Mouse (Mus musculus): ENCODE measurements around the gene Olfr763. TPM values are rescaled to one million over a fixed set of nuclear protein-coding genes. Genes with fewer than 3 reads are reported as not detected.

Olfr763 gene
- polyA plus RNA-seq (2014; fragmentation: Illumina TruSeq; extraction: RNeasy Lipid Tissue Mini Kit (QIAGEN cat#74804); ENCODE audit: low read depth, low replicate concordance) = not detected

GRCm38 (mm10) chr10:129010288-129010841 is at the start of gene Olfr763:
Olfr763 (plus strand) TSS chr10:129010791.

DNA sequence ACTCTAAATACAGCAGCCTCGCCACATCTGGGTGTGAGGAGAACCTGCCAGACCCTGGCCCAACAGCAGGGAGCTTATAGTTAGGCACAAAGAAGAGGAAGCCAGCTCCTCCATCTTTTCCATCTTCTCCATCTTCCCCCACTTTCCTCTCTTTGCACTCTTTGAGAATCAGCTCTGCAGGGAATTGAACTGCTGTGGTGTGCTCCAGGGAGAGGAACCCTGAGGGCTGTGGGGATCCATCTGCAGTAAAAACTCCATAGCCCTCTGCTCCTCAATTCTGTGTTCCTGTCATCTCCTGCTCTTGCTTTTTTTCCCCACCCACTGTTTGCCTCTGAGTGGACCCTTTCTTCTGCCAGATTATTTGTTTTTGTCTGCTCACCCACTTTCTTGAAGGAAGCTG is 21.5 kb upstream of the Olfr763 start, which contains the start of gene Olfr9:
Gene Olfr9, plus strand, starts transcription at position 301 of the 400 bp plus-strand sequence.

DNA sequence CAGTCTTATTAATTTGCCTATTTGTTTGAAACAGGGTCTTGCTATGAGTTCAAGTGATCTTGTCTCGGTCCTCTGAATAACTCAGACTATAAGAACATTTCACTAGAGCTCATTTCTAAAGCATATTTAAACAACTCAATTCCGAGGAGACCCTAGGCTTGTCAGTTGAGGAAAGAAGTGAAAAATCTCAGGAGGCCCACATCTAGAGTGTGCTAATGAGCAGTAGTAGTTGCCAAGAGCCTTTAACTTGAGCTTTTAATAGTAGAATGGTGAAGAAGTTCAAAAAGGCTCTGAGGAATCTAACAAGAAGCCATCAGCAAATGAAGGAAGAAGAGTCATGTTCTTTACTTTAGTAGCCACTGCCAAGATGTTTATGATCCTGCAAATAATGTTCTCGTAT is 29.2 kb downstream of the Olfr763 start, which contains the start of gene Olfr764-ps1:
Gene Olfr764-ps1, minus strand, starts transcription at position 101 of the 400 bp plus-strand sequence.

DNA sequence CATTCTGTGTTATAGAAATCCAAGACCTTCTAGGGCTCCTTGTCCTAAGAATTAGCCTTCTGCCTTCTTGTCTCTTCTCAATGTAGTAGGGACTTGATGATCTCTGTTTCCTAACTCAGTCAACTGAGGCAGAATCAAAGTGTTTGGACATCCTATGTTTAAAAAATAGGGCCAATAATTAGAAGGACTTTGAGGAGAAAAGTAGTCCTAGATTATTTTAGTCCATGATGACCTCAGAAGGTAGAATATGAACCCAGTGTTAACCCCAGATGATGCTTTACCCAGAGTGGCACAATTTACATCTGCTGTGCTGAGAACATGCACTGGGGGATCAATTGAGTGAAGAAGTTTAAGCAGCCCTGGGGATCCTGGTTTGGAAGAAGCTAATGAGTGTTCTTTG is 39.3 kb downstream of the Olfr763 start, which contains the start of gene Olfr765:
Gene Olfr765, minus strand, starts transcription at position 101 of the 400 bp plus-strand sequence.

Other genes with a start within 250 kb of the Olfr763 start
- 1.0 TPM for gene Mmp19, start 219.9 kb upstream of the Olfr763 start, polyA plus RNA-seq (2014; fragmentation: Illumina TruSeq; extraction: RNeasy Lipid Tissue Mini Kit (QIAGEN cat#74804); ENCODE audit: low read depth, low replicate concordance)
- 12.3 TPM for gene Dnajc14, start 206.7 kb upstream of the Olfr763 start, polyA plus RNA-seq (2014; fragmentation: Illumina TruSeq; extraction: RNeasy Lipid Tissue Mini Kit (QIAGEN cat#74804); ENCODE audit: low read depth, low replicate concordance)
- 2.5 TPM for gene Tmem198b, start 206.4 kb upstream of the Olfr763 start, polyA plus RNA-seq (2014; fragmentation: Illumina TruSeq; extraction: RNeasy Lipid Tissue Mini Kit (QIAGEN cat#74804); ENCODE audit: low read depth, low replicate concordance)
- 220 TPM for gene Sarnp, start 193.5 kb upstream of the Olfr763 start, polyA plus RNA-seq (2014; fragmentation: Illumina TruSeq; extraction: RNeasy Lipid Tissue Mini Kit (QIAGEN cat#74804); ENCODE audit: low read depth, low replicate concordance)
- gene Ormdl2, start 189.1 kb upstream of the Olfr763 start, polyA plus RNA-seq (2014; fragmentation: Illumina TruSeq; extraction: RNeasy Lipid Tissue Mini Kit (QIAGEN cat#74804); ENCODE audit: low read depth, low replicate concordance) = 89.0 TPM
- gene Gdf11, start 119.1 kb upstream of the Olfr763 start, polyA plus RNA-seq (2014; fragmentation: Illumina TruSeq; extraction: RNeasy Lipid Tissue Mini Kit (QIAGEN cat#74804); ENCODE audit: low read depth, low replicate concordance) = 1.2 TPM
- gene Cd63, start 109.8 kb upstream of the Olfr763 start, polyA plus RNA-seq (2014; fragmentation: Illumina TruSeq; extraction: RNeasy Lipid Tissue Mini Kit (QIAGEN cat#74804); ENCODE audit: low read depth, low replicate concordance) = 53.4 TPM
- 3.0 TPM for gene Rdh5, start 87.9 kb upstream of the Olfr763 start, polyA plus RNA-seq (2014; fragmentation: Illumina TruSeq; extraction: RNeasy Lipid Tissue Mini Kit (QIAGEN cat#74804); ENCODE audit: low read depth, low replicate concordance)
- 5.1 TPM for gene Bloc1s1, start 86.8 kb upstream of the Olfr763 start, polyA plus RNA-seq (2014; fragmentation: Illumina TruSeq; extraction: RNeasy Lipid Tissue Mini Kit (QIAGEN cat#74804); ENCODE audit: low read depth, low replicate concordance)
- gene Itga7, start 77.0 kb upstream of the Olfr763 start, polyA plus RNA-seq (2014; fragmentation: Illumina TruSeq; extraction: RNeasy Lipid Tissue Mini Kit (QIAGEN cat#74804); ENCODE audit: low read depth, low replicate concordance) = 1.0 TPM
- 0.22 TPM for gene Mettl7b, start 49.8 kb upstream of the Olfr763 start, polyA plus RNA-seq (2014; fragmentation: Illumina TruSeq; extraction: RNeasy Lipid Tissue Mini Kit (QIAGEN cat#74804); ENCODE audit: low read depth, low replicate concordance)
- not detected for gene Olfr9, start 21.4 kb upstream of the Olfr763 start, polyA plus RNA-seq (2014; fragmentation: Illumina TruSeq; extraction: RNeasy Lipid Tissue Mini Kit (QIAGEN cat#74804); ENCODE audit: low read depth, low replicate concordance)
- not detected for gene Olfr764-ps1, start 29.1 kb downstream of the Olfr763 start, polyA plus RNA-seq (2014; fragmentation: Illumina TruSeq; extraction: RNeasy Lipid Tissue Mini Kit (QIAGEN cat#74804); ENCODE audit: low read depth, low replicate concordance)
- gene Olfr765, start 39.2 kb downstream of the Olfr763 start, polyA plus RNA-seq (2014; fragmentation: Illumina TruSeq; extraction: RNeasy Lipid Tissue Mini Kit (QIAGEN cat#74804); ENCODE audit: low read depth, low replicate concordance) = not detected
- gene Olfr766-ps1, start 58.2 kb downstream of the Olfr763 start, polyA plus RNA-seq (2014; fragmentation: Illumina TruSeq; extraction: RNeasy Lipid Tissue Mini Kit (QIAGEN cat#74804); ENCODE audit: low read depth, low replicate concordance) = not detected
- not detected for gene Olfr767, start 72.1 kb downstream of the Olfr763 start, polyA plus RNA-seq (2014; fragmentation: Illumina TruSeq; extraction: RNeasy Lipid Tissue Mini Kit (QIAGEN cat#74804); ENCODE audit: low read depth, low replicate concordance)
- gene Olfr768, start 88.6 kb downstream of the Olfr763 start, polyA plus RNA-seq (2014; fragmentation: Illumina TruSeq; extraction: RNeasy Lipid Tissue Mini Kit (QIAGEN cat#74804); ENCODE audit: low read depth, low replicate concordance) = not detected
- gene Olfr769, start 107.1 kb downstream of the Olfr763 start, polyA plus RNA-seq (2014; fragmentation: Illumina TruSeq; extraction: RNeasy Lipid Tissue Mini Kit (QIAGEN cat#74804); ENCODE audit: low read depth, low replicate concordance) = not detected
- gene Olfr770, start 128.2 kb downstream of the Olfr763 start, polyA plus RNA-seq (2014; fragmentation: Illumina TruSeq; extraction: RNeasy Lipid Tissue Mini Kit (QIAGEN cat#74804); ENCODE audit: low read depth, low replicate concordance) = not detected
- gene Olfr771, start 154.0 kb downstream of the Olfr763 start, polyA plus RNA-seq (2014; fragmentation: Illumina TruSeq; extraction: RNeasy Lipid Tissue Mini Kit (QIAGEN cat#74804); ENCODE audit: low read depth, low replicate concordance) = not detected
- 0.25 TPM for gene Olfr772, start 167.1 kb downstream of the Olfr763 start, polyA plus RNA-seq (2014; fragmentation: Illumina TruSeq; extraction: RNeasy Lipid Tissue Mini Kit (QIAGEN cat#74804); ENCODE audit: low read depth, low replicate concordance)
- gene Olfr773, start 176.6 kb downstream of the Olfr763 start, polyA plus RNA-seq (2014; fragmentation: Illumina TruSeq; extraction: RNeasy Lipid Tissue Mini Kit (QIAGEN cat#74804); ENCODE audit: low read depth, low replicate concordance) = not detected
- not detected for gene Olfr774, start 225.4 kb downstream of the Olfr763 start, polyA plus RNA-seq (2014; fragmentation: Illumina TruSeq; extraction: RNeasy Lipid Tissue Mini Kit (QIAGEN cat#74804); ENCODE audit: low read depth, low replicate concordance)
- gene Olfr775, start 237.6 kb downstream of the Olfr763 start, polyA plus RNA-seq (2014; fragmentation: Illumina TruSeq; extraction: RNeasy Lipid Tissue Mini Kit (QIAGEN cat#74804); ENCODE audit: low read depth, low replicate concordance) = 0.06 TPM
- not detected for gene Olfr776, start 248.3 kb downstream of the Olfr763 start, polyA plus RNA-seq (2014; fragmentation: Illumina TruSeq; extraction: RNeasy Lipid Tissue Mini Kit (QIAGEN cat#74804); ENCODE audit: low read depth, low replicate concordance)